Mouse (Mus musculus): ENCODE data around the gene Slit3. TPM values are rescaled to one million over a fixed set of nuclear protein-coding genes. Genes with fewer than 3 reads are reported as not detected.
A peak's percentile ranks its signal among the peaks of the same experiment; 100 is the strongest.

The Slit3 gene
- polyA plus RNA-seq, 1 experiment from 2014 or later: 20.9 TPM

DNA sequence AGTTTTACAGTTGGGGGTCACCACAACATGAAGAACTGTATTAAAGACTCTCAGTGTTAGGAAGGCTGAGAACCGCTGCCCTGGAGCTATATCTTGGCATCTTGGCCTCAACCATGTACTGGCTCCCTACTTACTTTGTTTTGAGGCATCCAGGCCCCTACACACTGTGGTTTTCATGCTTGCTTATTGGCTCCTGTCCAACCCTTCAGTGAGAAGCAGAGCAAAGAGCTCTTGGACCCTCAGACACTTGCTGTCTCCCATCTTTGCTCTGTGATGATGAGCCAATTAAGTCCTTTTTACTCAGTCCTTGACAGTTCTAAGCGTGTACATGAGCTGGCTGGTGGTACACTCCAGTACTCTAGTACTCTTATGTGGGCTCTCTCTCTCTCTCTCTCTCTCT, 177.5 kb downstream of the Slit3 start:
- Histone ChIP-seq H3K9me3 (no peaks in the 10 kb centered on the region), H3K4me1 (peaks cover 47% of the 10 kb centered on the region), H3K9ac (no peak overlapping the region), H3K36me3 (no peaks in the 10 kb centered on the region), H3K27ac (no peak overlapping the region), H3K27me3 (no peaks in the 10 kb centered on the region), H3K4me3 (no peak overlapping the region), H3K4me2 (replicated peaks) (no peak overlapping the region)
- 78% methylated on average over 2 of the region's 2 CpGs for WGBS
- no peak for ATAC-seq (ENCODE audit: low FRiP score, low read depth)

DNA sequence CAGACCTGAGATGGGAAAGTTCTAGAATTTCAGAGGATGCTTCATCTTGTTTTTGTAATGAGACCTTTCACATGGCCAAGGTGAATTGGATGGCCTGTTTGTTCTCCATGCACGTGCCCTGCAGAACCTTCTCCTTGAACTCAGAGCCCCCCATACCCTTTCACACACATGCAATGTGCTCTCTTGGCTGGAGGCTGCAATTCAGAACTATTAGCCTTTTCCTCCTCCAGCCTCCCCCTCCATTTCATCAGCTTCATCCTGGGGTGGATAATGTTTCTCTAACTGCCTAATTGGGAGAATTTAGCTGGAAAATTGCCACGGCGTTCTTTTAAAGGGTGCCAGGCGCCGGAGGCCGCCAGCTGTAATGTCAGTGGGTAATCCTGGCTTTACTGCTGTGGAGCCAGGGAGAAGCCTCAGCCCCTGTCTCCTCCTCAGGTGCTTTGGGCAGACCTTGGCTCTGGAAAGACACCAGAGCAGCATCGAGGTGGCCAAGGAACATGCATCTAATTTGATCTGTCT, 178.9 kb downstream of the Slit3 start:
- WGBS: 57% methylated on average over 7 of the region's 7 CpGs
- no peak for ATAC-seq (ENCODE audit: low FRiP score, low read depth)
- Histone ChIP-seq H3K4me1 (peaks cover 35% of the 10 kb centered on the region), H3K4me2 (replicated peaks) (no peak overlapping the region), H3K36me3 (no peaks in the 10 kb centered on the region), H3K27ac (no peak overlapping the region), H3K4me3 (no peak overlapping the region), H3K9ac (no peak overlapping the region), H3K9me3 (no peaks in the 10 kb centered on the region), H3K27me3 (no peaks in the 10 kb centered on the region)

DNA sequence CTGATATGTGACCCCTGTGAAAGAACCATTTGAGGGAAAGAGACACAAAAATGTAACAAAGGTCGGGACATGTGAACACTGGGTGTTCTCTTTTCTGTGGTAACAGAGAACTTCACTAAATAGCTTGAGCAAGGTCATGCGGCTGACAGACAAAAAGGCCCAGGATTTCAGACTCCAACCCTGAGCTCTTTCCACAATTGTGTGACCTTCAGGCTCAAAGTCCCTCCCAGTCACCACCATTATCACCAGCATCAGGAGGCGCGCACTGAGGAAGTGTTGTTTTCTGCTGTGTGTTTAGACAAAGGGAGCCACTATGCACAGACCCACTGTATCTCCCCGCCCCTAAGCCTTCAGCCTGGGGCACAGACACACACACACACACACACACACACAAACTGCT, 181.2 kb downstream of the Slit3 start:
- Histone ChIP-seq H3K4me3 (no peak overlapping the region), H3K36me3 (no peaks in the 10 kb centered on the region), H3K27me3 (no peaks in the 10 kb centered on the region), H3K27ac (no peak overlapping the region), H3K9ac (no peak overlapping the region), H3K9me3 (no peaks in the 10 kb centered on the region), H3K4me1 (peaks cover 37% of the 10 kb centered on the region), H3K4me2 (replicated peaks) (no peak overlapping the region)
- no peak for ATAC-seq (ENCODE audit: low FRiP score, low read depth)
- 91% methylated on average over 5 of the region's 5 CpGs for WGBS

DNA sequence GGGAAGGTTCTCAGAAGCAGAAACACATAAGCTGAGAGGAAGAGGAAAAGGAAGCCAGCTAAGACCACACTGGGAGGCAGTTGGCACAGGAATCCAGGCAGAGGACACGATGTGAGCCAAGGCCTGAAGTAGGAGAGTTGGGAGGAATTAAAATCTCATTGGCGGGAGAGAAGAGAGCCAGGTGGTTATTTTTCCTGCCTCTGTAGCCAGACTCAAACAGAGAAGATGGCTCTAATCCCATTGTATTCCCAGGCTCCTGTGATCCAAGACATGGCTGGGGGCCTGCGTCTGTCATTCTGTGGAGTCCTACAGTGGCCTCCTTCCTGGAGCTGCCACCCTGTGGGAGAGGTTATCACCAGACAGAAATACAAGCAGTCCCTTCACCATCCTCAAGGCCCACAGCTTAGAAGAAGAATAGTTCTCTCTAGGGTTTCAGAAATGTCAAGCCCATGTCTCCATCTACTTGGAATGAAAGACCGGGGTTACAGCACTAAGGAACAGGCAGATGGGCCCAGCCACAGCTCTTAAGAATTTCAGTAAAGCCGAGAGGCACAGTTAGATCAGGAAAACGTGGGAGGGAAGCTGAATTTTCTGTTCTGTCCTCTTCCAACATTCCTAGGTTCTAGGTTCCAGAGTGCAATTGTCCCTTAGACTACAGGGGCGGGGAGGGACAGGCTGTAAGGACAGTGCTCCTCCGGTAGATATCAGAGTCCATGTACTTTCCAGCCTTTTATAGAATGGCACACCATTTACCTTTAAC, 183.4 kb downstream of the Slit3 start:
- no peak overlapping the region for H3K9ac ChIP-seq
- no peak overlapping the region for H3K27ac ChIP-seq
- H3K4me3 ChIP-seq: no peak overlapping the region
- 77% methylated on average over 8 of the region's 8 CpGs for WGBS
- H3K4me2 ChIP-seq (replicated peaks): no peak overlapping the region
- H3K27me3 ChIP-seq: no peaks in the 10 kb centered on the region
- no peaks in the 10 kb centered on the region for H3K36me3 ChIP-seq
- no peaks in the 10 kb centered on the region for H3K9me3 ChIP-seq
- H3K4me1 ChIP-seq: peaks cover 28% of the 10 kb centered on the region
- ATAC-seq (ENCODE audit: low FRiP score, low read depth): no peak

DNA sequence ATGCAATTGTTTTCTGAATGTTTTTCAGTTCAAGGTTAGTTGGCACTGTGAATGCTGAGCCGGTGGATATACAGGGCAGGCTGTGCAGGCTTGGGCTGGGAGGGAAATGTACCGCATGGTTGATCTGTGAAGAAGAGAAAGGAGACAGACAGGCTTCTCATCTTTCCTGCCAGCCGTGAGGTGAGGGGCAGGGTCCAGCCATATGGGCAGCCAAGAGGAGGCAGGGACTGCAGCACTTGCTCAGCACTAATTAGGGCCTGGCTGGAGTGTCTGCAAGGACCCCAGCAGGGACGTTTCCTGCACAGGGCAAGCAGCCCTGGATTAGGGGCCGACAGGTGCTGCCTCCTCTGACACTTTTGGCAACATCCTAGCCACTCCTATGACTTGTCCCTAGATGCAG, 184.1 kb downstream of the Slit3 start:
- no peak overlapping the region for H3K9ac ChIP-seq
- WGBS: 44% methylated on average over 5 of the region's 5 CpGs

DNA sequence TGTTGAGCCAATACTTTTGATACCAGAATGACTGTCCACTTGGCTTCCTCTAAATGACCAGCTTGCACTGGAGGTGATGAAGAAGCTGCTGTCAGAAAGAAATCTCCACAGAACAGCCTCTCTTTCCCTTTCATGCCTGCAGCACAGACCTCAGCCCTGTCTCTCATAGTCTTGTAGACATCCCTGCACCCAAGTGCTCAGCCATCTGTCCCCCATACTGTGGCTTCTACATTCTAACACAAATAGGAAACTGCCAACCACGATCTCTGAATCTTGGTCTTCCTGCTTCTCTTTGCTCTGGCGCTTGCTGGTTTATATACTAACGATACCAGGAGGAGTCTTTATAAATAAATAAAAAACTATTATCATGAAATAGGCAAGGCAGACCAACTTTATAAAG, 184.9 kb downstream of the Slit3 start:
- no peak overlapping the region for H3K4me2 ChIP-seq (replicated peaks)
- no peaks in the 10 kb centered on the region for H3K27me3 ChIP-seq
- H3K4me1 ChIP-seq: peaks cover 19% of the 10 kb centered on the region
- no peak for ATAC-seq (ENCODE audit: low FRiP score, low read depth)
- 91% methylated on average over 3 of the region's 3 CpGs for WGBS
- no peaks in the 10 kb centered on the region for H3K36me3 ChIP-seq
- H3K4me3 ChIP-seq: no peak overlapping the region
- H3K9ac ChIP-seq: no peak overlapping the region
- H3K27ac ChIP-seq: no peak overlapping the region
- no peaks in the 10 kb centered on the region for H3K9me3 ChIP-seq

More for the DNA sequence above, 184.1 kb downstream of the Slit3 start:
- H3K27ac ChIP-seq: no peak overlapping the region
- H3K9me3 ChIP-seq: no peaks in the 10 kb centered on the region
- no peak overlapping the region for H3K4me3 ChIP-seq
- H3K27me3 ChIP-seq: no peaks in the 10 kb centered on the region
- no peak for ATAC-seq (ENCODE audit: low FRiP score, low read depth)
- H3K4me1 ChIP-seq: peaks cover 21% of the 10 kb centered on the region
- no peaks in the 10 kb centered on the region for H3K36me3 ChIP-seq
- H3K4me2 ChIP-seq (replicated peaks): no peak overlapping the region

DNA sequence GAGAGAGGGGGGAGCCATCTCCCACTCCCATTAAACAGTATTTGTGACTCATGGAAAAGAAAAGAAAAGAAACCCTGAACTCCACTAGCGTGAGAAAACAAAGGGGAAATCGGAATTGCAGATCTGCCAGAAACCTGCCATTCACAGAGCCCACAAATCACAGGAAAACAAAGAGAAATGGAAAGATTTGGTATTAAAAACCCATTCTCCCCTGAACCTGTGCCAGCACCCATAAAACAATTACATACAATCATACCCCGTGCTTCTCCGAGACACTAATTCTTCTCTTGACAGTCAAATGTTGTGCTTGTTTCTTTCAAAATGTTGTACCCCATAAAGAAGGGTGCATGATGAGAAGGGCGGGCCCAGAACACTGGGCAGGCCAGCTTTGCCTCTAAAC, 185.9 kb downstream of the Slit3 start:
- Histone ChIP-seq H3K9me3 (no peaks in the 10 kb centered on the region), H3K9ac (no peak overlapping the region), H3K4me1 (peaks cover 19% of the 10 kb centered on the region), H3K27me3 (no peaks in the 10 kb centered on the region), H3K36me3 (no peaks in the 10 kb centered on the region), H3K4me3 (no peak overlapping the region), H3K4me2 (replicated peaks) (no peak overlapping the region), H3K27ac (peak overlapping the region; percentile 39; the same call in 1 of the 2 replicates)
- WGBS: 64% methylated on average over 5 of the region's 5 CpGs
- no peak for ATAC-seq (ENCODE audit: low FRiP score, low read depth)

DNA sequence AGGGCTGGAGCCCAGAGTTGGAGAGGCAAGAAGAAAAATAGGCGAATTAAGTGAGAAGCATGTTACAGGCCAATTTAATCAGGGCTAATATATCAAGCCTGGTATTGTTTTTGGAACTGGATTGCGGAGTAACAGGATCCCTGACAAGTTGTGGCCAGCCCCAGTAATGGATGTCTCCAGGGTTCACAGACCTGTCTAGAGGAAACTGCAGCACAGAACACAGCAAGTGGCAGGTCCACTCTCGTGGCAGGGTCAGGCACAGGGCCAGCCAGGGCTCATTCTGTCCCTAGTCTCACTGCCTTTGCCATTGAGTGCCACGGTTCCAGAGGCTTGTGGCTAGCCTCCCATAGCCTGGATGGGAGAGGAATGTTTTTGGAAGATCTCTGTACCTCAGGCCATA, 187.0 kb downstream of the Slit3 start:
- H3K27ac ChIP-seq: no peak overlapping the region
- no peak overlapping the region for H3K4me2 ChIP-seq (replicated peaks)
- H3K27me3 ChIP-seq: no peaks in the 10 kb centered on the region
- peaks cover 19% of the 10 kb centered on the region for H3K4me1 ChIP-seq
- H3K9me3 ChIP-seq: no peaks in the 10 kb centered on the region
- no peak for ATAC-seq (ENCODE audit: low FRiP score, low read depth)
- no peaks in the 10 kb centered on the region for H3K36me3 ChIP-seq
- H3K4me3 ChIP-seq: no peak overlapping the region
- 63% methylated on average over 4 of the region's 4 CpGs for WGBS
- H3K9ac ChIP-seq: no peak overlapping the region; the same call in 1 of the 2 replicates

DNA sequence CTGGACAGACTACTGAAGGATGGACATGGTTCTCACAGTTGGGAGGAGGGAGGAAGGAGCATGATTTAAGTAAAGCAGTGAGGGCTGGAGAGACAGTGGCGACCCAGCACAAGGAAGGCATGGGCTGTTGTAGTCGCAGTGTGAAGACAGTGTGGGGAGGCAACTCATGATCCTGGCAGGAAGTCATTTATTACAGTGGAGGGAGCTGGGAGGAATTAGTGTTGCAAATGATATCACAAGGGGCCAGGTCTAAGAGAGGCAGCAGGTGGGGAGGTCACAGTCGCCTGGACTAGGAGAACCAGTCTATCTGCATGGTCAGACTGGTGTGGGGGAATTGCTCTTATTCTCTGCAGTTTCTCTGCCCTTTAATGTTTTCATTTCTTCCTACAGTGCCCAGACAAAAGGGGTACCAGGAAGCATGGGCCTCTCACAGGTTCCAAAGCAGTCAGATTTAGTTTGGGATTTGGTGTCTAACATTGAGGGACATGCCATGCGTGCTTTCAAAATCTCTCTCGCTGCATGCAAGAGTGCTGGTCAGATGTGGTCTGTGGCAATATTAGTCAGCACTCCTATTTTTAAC, 194.5 kb downstream of the Slit3 start:
- Histone ChIP-seq H3K27ac (no peak overlapping the region), H3K4me3 (no peak overlapping the region), H3K4me1 (0 out of 2 replicates have a peak, but pooled peaks cover 7% of the 10 kb centered on the region), H3K4me2 (replicated peaks) (no peak overlapping the region), H3K27me3 (no peaks in the 10 kb centered on the region), H3K9ac (no peak overlapping the region), H3K9me3 (no peaks in the 10 kb centered on the region), H3K36me3 (no peaks in the 10 kb centered on the region)
- WGBS: 64% methylated on average over 5 of the region's 5 CpGs
- no peak for ATAC-seq (ENCODE audit: low FRiP score, low read depth)

DNA sequence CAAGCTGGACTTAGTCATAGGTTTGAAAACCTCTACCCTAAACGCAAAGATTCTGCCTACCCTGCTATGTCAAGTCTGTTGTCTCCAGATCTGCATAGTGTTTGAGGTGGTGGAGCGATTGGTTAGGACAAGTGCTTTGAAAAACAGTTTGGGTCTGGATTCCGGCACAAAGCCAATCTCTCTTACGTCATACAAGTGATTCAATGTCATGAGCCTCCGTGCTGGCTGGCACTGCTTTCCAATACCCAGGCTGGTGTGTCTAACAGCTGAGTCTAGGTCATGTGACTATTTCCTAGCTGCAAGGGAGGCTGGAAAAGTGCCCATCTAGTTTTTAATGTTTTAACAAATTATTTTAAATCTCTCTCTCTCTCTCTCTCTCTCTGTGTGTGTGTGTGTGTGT, 196.2 kb downstream of the Slit3 start:
- Histone ChIP-seq H3K36me3 (no peaks in the 10 kb centered on the region), H3K27ac (no peak overlapping the region), H3K9ac (no peak overlapping the region), H3K27me3 (no peaks in the 10 kb centered on the region), H3K4me2 (replicated peaks) (no peak overlapping the region), H3K4me3 (no peak overlapping the region), H3K9me3 (no peaks in the 10 kb centered on the region), H3K4me1 (0 out of 2 replicates have a peak, but pooled peaks cover 7% of the 10 kb centered on the region)
- 93% methylated on average over 5 of the region's 5 CpGs for WGBS
- ATAC-seq (ENCODE audit: low FRiP score, low read depth): no peak

DNA sequence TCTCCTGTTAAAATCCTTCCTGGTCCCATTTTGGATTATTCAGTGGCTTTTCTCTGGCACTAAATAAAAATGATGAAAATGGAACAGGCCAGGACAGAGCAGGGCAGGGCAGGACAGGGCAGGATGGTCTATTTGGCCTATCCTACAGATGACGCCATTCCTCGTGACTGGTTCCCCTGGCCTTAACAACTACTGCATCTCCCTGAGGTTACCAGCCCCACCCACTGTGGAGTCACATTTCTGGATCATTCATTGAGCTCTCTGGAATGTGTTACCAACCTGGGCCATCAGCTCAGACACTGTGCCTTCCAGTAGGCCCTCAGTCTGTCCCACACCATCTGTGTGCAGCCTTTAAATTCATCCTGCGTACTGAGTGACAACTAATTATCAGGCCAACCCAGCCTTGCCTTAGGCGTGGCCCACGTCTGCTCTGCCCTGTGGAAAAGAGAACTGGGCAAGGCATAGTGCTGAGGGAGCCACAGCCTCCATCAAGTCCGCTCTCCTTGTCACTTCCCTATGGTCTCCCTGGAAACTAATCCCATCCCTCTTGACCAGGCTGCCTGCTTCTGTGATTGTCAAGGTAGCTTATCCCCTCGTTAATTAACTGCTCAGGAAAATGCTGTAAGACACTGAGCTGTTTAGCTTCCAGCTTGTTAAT, 196.9 kb downstream of the Slit3 start:
- 0 out of 2 replicates have a peak, but pooled peaks cover 7% of the 10 kb centered on the region for H3K4me1 ChIP-seq
- ATAC-seq (ENCODE audit: low FRiP score, low read depth): no peak; the same call in 1 of the 2 replicates
- H3K9ac ChIP-seq: no peak overlapping the region

DNA sequence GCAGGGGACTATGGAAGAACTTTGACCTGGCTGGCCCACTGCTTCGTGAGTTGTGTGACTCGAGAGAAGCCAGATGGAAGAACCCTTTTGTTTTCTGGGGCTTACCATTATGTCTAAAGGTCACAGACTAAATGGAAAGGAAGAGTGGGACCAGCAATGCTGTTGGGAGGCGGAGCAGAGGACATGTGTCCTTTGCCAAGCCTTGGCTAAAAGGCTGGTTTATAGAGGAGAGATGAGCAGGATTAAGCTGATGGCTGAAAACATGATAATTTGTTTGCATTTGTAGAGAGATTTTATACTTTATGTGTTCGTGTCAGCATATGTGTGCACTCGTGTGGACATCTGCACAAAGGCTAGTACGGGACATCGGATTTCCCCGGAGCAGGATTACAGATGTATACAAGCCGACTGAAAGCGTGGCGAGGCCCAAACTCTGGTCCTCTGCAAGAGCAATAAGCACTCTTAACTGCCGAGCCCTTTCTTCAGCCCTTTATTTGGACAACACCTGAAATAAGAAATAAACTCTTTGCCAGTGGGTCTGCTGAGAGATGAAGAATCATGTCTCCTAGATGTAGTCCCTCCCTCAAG, 197.5 kb downstream of the Slit3 start:
- no peak overlapping the region for H3K27ac ChIP-seq
- H3K9ac ChIP-seq: no peak overlapping the region
- 0 out of 2 replicates have a peak, but pooled peaks cover 7% of the 10 kb centered on the region for H3K4me1 ChIP-seq
- H3K9me3 ChIP-seq: no peaks in the 10 kb centered on the region
- no peaks in the 10 kb centered on the region for H3K27me3 ChIP-seq
- WGBS: 72% methylated on average over 12 of the region's 12 CpGs
- H3K36me3 ChIP-seq: no peaks in the 10 kb centered on the region
- no peak overlapping the region for H3K4me2 ChIP-seq (replicated peaks)
- ATAC-seq (ENCODE audit: low FRiP score, low read depth): no peak
- no peak overlapping the region for H3K4me3 ChIP-seq

More for the DNA sequence above, 196.9 kb downstream of the Slit3 start:
- Histone ChIP-seq H3K9me3 (no peaks in the 10 kb centered on the region), H3K4me2 (replicated peaks) (no peak overlapping the region), H3K4me3 (no peak overlapping the region), H3K27ac (no peak overlapping the region), H3K36me3 (no peaks in the 10 kb centered on the region), H3K27me3 (no peaks in the 10 kb centered on the region)
- WGBS: 55% methylated on average over 7 of the region's 7 CpGs

All from limb, embryonic 13.5 days (tissue).